Mouse (Mus musculus) embryonic facial prominence, embryonic 11.5 days (tissue): ENCODE results near the gene Ppfia4. TPM values are rescaled to one million over a fixed set of nuclear protein-coding genes. Genes with fewer than 3 reads are reported as not detected.

ENCODE experiments used
- ATAC-seq: fragments of 200-750 bp; cut with Nextera tagmentation; replicated peaks from 2 replicates; pipeline ENCODE4 v1.8.0; 2017; ENCODE audit warnings: low read depth; ENCODE audit not compliant: insufficient number of reproducible peaks, low FRiP score, low TSS enrichment
- DNase-seq: peaks from one replicate; pipeline ENCODE4 v3.0.0-alpha.2; 2015; ENCODE audit warnings: low spot score
- H3K27ac ChIP-seq: fragments of 300-500 bp; sonication (generic); replicated peaks from 2 replicates; pipeline ENCODE4 v1.5.1; 2014; ENCODE audit warnings: mild to moderate bottlenecking, low read depth, low read length, control low read depth
- H3K27me3 ChIP-seq: fragments of 300-500 bp; sonication (generic); 2 replicates; pipeline ENCODE4 v1.6.1; 2014; ENCODE audit warnings: mild to moderate bottlenecking, low read length, moderate library complexity, mixed read lengths; ENCODE audit not compliant: control insufficient read depth, insufficient read depth
- H3K36me3 ChIP-seq: fragments of 300-500 bp; sonication (generic); replicated peaks from 2 replicates; pipeline ENCODE4 v1.6.1; 2014; ENCODE audit warnings: low read depth, mild to moderate bottlenecking, low read length, moderate library complexity, mixed read lengths; ENCODE audit not compliant: control insufficient read depth, insufficient read depth
- H3K4me1 ChIP-seq: fragments of 300-500 bp; sonication (generic); 2 replicates; pipeline ENCODE4 v1.6.1; 2014; ENCODE audit warnings: low read length, mixed read lengths; ENCODE audit not compliant: control insufficient read depth, insufficient read depth
- H3K4me2 ChIP-seq: fragments of 300-500 bp; sonication (generic); 2 replicates; pipeline ENCODE4 v1.6.1; 2014; ENCODE audit warnings: low read depth, mild to moderate bottlenecking, control low read depth, low read length, moderate library complexity
- H3K4me3 ChIP-seq: fragments of 300-500 bp; sonication (generic); 2 replicates; pipeline ENCODE4 v1.5.1; 2014; ENCODE audit warnings: low read depth, low read length, control low read depth
- H3K9ac ChIP-seq: fragments of 300-500 bp; sonication (generic); replicated peaks from 2 replicates; pipeline ENCODE4 v1.6.1; 2014; ENCODE audit warnings: mild to moderate bottlenecking, control low read depth, low read length
- H3K9me3 ChIP-seq: fragments of 300-500 bp; sonication (generic); replicated peaks from 2 replicates; pipeline ENCODE4 v1.6.1; 2016; ENCODE audit warnings: mild to moderate bottlenecking, low read length, inconsistent platforms, mixed read lengths; ENCODE audit not compliant: control insufficient read depth
- WGBS: fragments of 180-500 bp; shearing (Covaris S2); extraction: QIAGEN DNeasy Blood & Tissue Kit; methylation state at CpG from one replicate; pipeline ENCODE4 v1.1.7; 2014; 5-methylcytosine and 5-hydroxymethylcytosine counted together
- polyA plus RNA-seq: library from polyadenylated mRNA; unstranded; fragments of >200 nt; fragmentation: Nextera tagmentation; extraction: Ambion mirVana; gene quantifications from 2 replicates; pipeline ENCODE4 v1.2.1, GENCODE M21; 2014

Gene Ppfia4
- polyA plus RNA-seq, 1 experiment from 2014 or later, result 2.2 TPM

GRCm38 (mm10) chr1:134292073-134292472 lies 40.7 kb downstream of the Ppfia4 start:
- no peaks in the 10 kb centered on the region for H3K36me3 ChIP-seq
- no peak overlapping the region for H3K9ac ChIP-seq
- no peak overlapping the region for H3K27ac ChIP-seq
- DNase-seq, result peak; percentile 57
- H3K4me1 ChIP-seq, result peaks cover 10% of the 10 kb centered on the region
- no peaks in the 10 kb centered on the region for H3K27me3 ChIP-seq
- H3K9me3 ChIP-seq, result no peaks in the 10 kb centered on the region
- no peak overlapping the region for H3K4me2 ChIP-seq
- WGBS, result 15% methylated on average over 5 of the region's 5 CpGs
- no peak overlapping the region for H3K4me3 ChIP-seq
- ATAC-seq, result no peak

GRCm38 (mm10) chr1:134291555-134291954 lies 41.2 kb downstream of the Ppfia4 start:
- Histone ChIP-seq H3K27ac (no peak overlapping the region), H3K4me1 (peaks cover 10% of the 10 kb centered on the region), H3K4me2 (no peak overlapping the region), H3K36me3 (no peaks in the 10 kb centered on the region), H3K4me3 (no peak overlapping the region), H3K27me3 (no peaks in the 10 kb centered on the region), H3K9ac (no peak overlapping the region), H3K9me3 (no peaks in the 10 kb centered on the region)
- ATAC-seq (no peak), DNase-seq (no peak)
- WGBS, result 66% methylated on average over 8 of the region's 8 CpGs

DNA sequence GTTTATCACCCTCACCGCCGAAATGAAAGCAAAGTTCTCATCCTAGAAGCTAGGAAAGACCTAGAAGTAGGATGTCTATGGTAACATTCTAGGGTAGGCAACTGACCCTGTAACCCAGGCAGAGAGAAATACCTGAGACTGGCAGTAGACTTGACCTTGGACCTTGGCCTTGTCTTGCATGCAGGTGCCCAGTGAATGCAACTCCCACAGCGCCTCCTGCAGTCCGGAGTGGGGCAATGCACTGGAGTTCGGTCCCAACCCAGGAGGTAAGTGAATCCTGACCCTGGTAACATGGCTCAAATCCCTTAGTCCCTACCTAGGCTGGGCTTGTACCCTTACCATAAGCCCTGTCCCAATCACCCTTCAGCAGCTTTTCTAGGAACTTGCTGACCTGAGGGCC lies 41.8 kb downstream of the Ppfia4 start:
- H3K9ac ChIP-seq, result no peak overlapping the region
- no peak overlapping the region for H3K4me2 ChIP-seq
- H3K27ac ChIP-seq, result no peak overlapping the region
- no peaks in the 10 kb centered on the region for H3K36me3 ChIP-seq
- H3K4me3 ChIP-seq, result no peak overlapping the region
- ATAC-seq, result no peak
- no peaks in the 10 kb centered on the region for H3K9me3 ChIP-seq
- H3K4me1 ChIP-seq, result peaks cover 10% of the 10 kb centered on the region
- no peaks in the 10 kb centered on the region for H3K27me3 ChIP-seq
- no peak for DNase-seq
- whole genome bisulfite sequencing, result 63% methylated on average over 5 of the region's 5 CpGs

DNA sequence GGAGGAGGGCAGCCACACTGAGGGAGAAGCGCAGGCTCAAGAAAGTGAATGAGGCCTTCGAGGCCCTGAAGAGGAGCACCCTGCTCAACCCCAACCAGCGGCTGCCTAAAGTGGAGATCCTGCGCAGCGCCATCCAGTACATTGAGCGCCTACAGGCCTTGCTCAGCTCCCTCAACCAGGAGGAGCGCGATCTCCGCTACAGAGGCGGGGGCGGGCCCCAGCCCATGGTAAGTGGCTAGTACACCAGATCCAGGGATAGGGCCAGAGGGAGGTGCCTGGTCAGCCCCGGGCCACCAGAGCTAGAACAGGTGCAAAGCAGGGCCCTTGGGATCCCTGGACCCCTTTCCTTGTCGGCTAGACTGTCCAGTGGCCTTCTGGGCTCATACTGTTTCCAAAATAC lies 42.4 kb downstream of the Ppfia4 start:
- no peaks in the 10 kb centered on the region for H3K27me3 ChIP-seq
- no peak overlapping the region for H3K9ac ChIP-seq
- DNase-seq, result no peak
- no peaks in the 10 kb centered on the region for H3K36me3 ChIP-seq
- WGBS, result 87% methylated on average over 13 of the region's 13 CpGs
- peaks cover 10% of the 10 kb centered on the region for H3K4me1 ChIP-seq
- H3K4me2 ChIP-seq, result no peak overlapping the region
- no peak for ATAC-seq
- H3K27ac ChIP-seq, result no peak overlapping the region
- no peak overlapping the region for H3K4me3 ChIP-seq
- no peaks in the 10 kb centered on the region for H3K9me3 ChIP-seq

GRCm38 (mm10) chr1:134289598-134290099 lies 43.1 kb downstream of the Ppfia4 start, which contains the start of gene Myog:
TSS of gene Myog (plus strand) at chr1:134289989.
- Histone ChIP-seq H3K4me2 (no peak within 1 kb of the TSS), H3K36me3 (no peaks in the 10 kb centered on the region), H3K9me3 (no peaks in the 10 kb centered on the region), H3K27ac (no peak within 1 kb of the TSS), H3K9ac (no peak within 1 kb of the TSS; the same call in 1 of the 2 replicates), H3K4me1 (peaks cover 10% of the 10 kb centered on the region), H3K4me3 (no peak within 1 kb of the TSS), H3K27me3 (no peaks in the 10 kb centered on the region)
- WGBS, result 17% methylated on average over 11 of the region's 11 CpGs
- DNase-seq (peak; percentile 48), ATAC-seq (peak; percentile 66)

- no peaks in the 10 kb centered on the region for H3K9me3 ChIP-seq
- WGBS, result 76% methylated on average over 3 of the region's 3 CpGs
- no peak overlapping the region for H3K9ac ChIP-seq
- no peak overlapping the region for H3K27ac ChIP-seq
- H3K27me3 ChIP-seq, result no peaks in the 10 kb centered on the region
- no peak overlapping the region for H3K4me3 ChIP-seq
- no peaks in the 10 kb centered on the region for H3K36me3 ChIP-seq
- ATAC-seq, result no peak
- no peak overlapping the region for H3K4me2 ChIP-seq
- peaks cover 10% of the 10 kb centered on the region for H3K4me1 ChIP-seq
- no peak for DNase-seq
Measured at GRCm38 (mm10) chr1:134288239-134288638, 44.5 kb downstream of the Ppfia4 start.

DNA sequence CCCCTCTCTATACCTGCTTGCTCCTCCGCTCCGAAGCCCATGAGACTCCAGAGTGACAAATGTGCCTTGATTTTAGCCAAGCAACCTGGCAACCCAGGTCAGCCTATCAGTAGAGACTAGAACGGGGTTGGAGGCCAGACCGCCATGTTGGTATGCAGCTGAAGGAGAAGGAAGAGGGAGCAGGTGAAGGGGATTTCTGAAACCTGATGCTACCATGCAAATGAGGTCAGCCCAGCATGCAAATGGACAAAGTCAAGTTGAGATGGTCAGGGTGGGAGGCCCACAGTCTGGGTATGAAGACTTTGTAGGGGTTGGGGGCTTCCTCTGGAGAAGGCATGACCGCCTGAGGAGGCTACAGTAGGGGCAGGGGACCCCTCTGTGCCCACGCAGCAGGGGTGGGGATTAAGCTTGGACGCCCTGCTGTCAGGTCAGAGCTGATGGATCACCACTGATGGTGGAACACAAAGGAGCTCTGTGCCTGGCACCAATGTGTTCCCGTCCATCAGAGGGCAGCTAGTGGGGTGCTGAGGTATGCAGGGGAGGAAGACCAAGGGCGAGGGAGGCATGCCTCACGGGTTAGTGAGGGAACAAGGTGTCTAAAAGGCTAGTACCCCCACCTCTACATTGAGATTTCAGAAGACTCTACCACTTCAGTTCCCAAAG lies 47.1 kb downstream of the Ppfia4 start:
- Histone ChIP-seq H3K27me3 (no peaks in the 10 kb centered on the region), H3K9me3 (no peaks in the 10 kb centered on the region), H3K36me3 (no peaks in the 10 kb centered on the region), H3K27ac (no peak overlapping the region), H3K4me1 (peaks cover 7% of the 10 kb centered on the region; the same call in 1 of the 2 replicates), H3K9ac (no peak overlapping the region), H3K4me2 (no peak overlapping the region), H3K4me3 (no peak overlapping the region)
- 53% methylated on average over 10 of the region's 10 CpGs for WGBS
- no peak for DNase-seq
- no peak for ATAC-seq

- Histone ChIP-seq H3K27ac (no peak overlapping the region), H3K4me3 (no peak overlapping the region), H3K9me3 (no peaks in the 10 kb centered on the region), H3K36me3 (no peaks in the 10 kb centered on the region), H3K9ac (no peak overlapping the region), H3K4me1 (no peaks in the 10 kb centered on the region), H3K4me2 (no peak overlapping the region), H3K27me3 (no peaks in the 10 kb centered on the region)
- ATAC-seq, result no peak
- WGBS, result 58% methylated on average over 1 of the region's 1 CpGs
- DNase-seq, result no peak
Measured at GRCm38 (mm10) chr1:134283108-134283507, 49.6 kb downstream of the Ppfia4 start.
